Comparison of ENCODE assay signal across 26 mouse cellular contexts in genomic region chr17:85044466-85044865, GRCm38 (mm10). TPM values are rescaled to one million over a fixed set of nuclear protein-coding genes. Genes with fewer than 3 reads are reported as not detected.
A peak's percentile ranks its signal among the peaks of the same experiment; 100 is the strongest.
DNase-seq lines count a peak whose midpoint lies in the region; ATAC-seq and TF ChIP-seq lines count a peak whose summit lies in the region.
"Had no signal": no experiment of that assay in that cellular context is flagged by ENCODE, and none has a peak within 500 bp of the region (broad histone marks: within the 10 kb centered on the region; RNA-seq: fewer than 3 reads in every experiment).

No protein-coding gene starts in this region.

- peak; percentile 83 for DNase-seq in kidney, adult 11 months
- no peak for DNase-seq in testis, postnatal 14 days (ENCODE audit: low spot score)
- DNase-seq in kidney, postnatal 10 days, result peak; percentile 58
- DNase-seq in liver, postnatal 0 days, result no peak
- no peak for DNase-seq in embryo, embryonic 11 days
- DNase-seq in spleen, postnatal 36 days (ENCODE audit: low spot score in 2 of 2), result no peak
- DNase-seq: adrenal gland, postnatal 10 days; cerebellum, adult 11 months; cerebellum, adult 9-11 months; gastrocnemius, postnatal 10 days; heart, postnatal 10 days; lung, adult 18-20 months; lung, postnatal 14 days; right cerebral cortex, postnatal 25 days; thymus, adult 2 months; thymus, postnatal 36 days had no signal

- no peak overlapping the region for H3K4me3 ChIP-seq in kidney, embryonic 14.5 days (ENCODE audit: low read length)
- H3K4me3 ChIP-seq in testis, adult 2 months (ENCODE audit: control insufficient read depth, low read depth, low read length), result peak overlapping the region; percentile 62
- no peak overlapping the region for H3K4me3 ChIP-seq in liver, postnatal 0 days (ENCODE audit: low read depth, low read length)
- H3K4me3 ChIP-seq: erythroblast, embryonic 14.5 days; forebrain, embryonic 13.5 days; heart, embryonic 13.5 days; left cerebral cortex, adult 2 months; limb, embryonic 13.5 days had no signal

- no peaks in the 10 kb centered on the region for H3K9me3 ChIP-seq in kidney, embryonic 14.5 days (ENCODE audit: control insufficient read depth, low read length)
- no peaks in the 10 kb centered on the region for H3K9me3 ChIP-seq in liver, postnatal 0 days (ENCODE audit: low read length)
- H3K9me3 ChIP-seq: forebrain, embryonic 13.5 days; G1E; heart, embryonic 13.5 days; limb, embryonic 13.5 days had no signal

- no peak overlapping the region for H3K9ac ChIP-seq in kidney, embryonic 14.5 days (ENCODE audit: low read depth, low read length)
- no peak overlapping the region for H3K9ac ChIP-seq in liver, postnatal 0 days (replicated peaks)
- H3K9ac ChIP-seq: forebrain, embryonic 13.5 days; heart, embryonic 13.5 days; hindbrain, embryonic 14.5 days; limb, embryonic 13.5 days had no signal

- TF ChIP-seq CTCF in testis, adult 2 months (IDR thresholded peaks at IDR 0.05; ENCODE audit: control insufficient read depth, insufficient read depth, insufficient replicate concordance, low read depth, low read length), result no peak
- TF ChIP-seq CTCF in liver, postnatal 0 days (IDR thresholded peaks at IDR 0.05; ENCODE audit: low read depth), result no peak

- WGBS in kidney, embryonic 14.5 days, result 78% methylated on average over 5 of the region's 5 CpGs
- 67% methylated on average over 5 of the region's 5 CpGs for WGBS in liver, postnatal 0 days (ENCODE audit: insufficient replicate concordance)

- no peaks in the 10 kb centered on the region for H3K27me3 ChIP-seq in kidney, embryonic 14.5 days (ENCODE audit: control insufficient read depth, insufficient read depth, low read length)
- H3K27me3 ChIP-seq in testis, adult 2 months (ENCODE audit: control insufficient read depth, insufficient read depth, low read length), result no peaks in the 10 kb centered on the region
- no peaks in the 10 kb centered on the region for H3K27me3 ChIP-seq in liver, postnatal 0 days (ENCODE audit: insufficient read depth, low read length)
- H3K27me3 ChIP-seq: forebrain, embryonic 13.5 days; heart, embryonic 13.5 days; limb, embryonic 13.5 days had no signal

- H3K27ac ChIP-seq in kidney, embryonic 14.5 days (ENCODE audit: low read depth, low read length), result no peak overlapping the region; the same call in 1 of the 2 replicates
- H3K27ac ChIP-seq in testis, adult 2 months (ENCODE audit: control insufficient read depth, insufficient read depth, low read depth, low read length), result no peak overlapping the region
- H3K27ac ChIP-seq in liver, postnatal 0 days (ENCODE audit: low read depth), result peak overlapping the region; percentile 66
- H3K27ac ChIP-seq: forebrain, embryonic 13.5 days; heart, embryonic 13.5 days; hindbrain, embryonic 14.5 days; left cerebral cortex, adult 2 months; limb, embryonic 13.5 days had no signal

- no peaks in the 10 kb centered on the region for H3K4me1 ChIP-seq in kidney, embryonic 14.5 days (ENCODE audit: control insufficient read depth, insufficient read depth, low read length)
- no peaks in the 10 kb centered on the region for H3K4me1 ChIP-seq in testis, adult 2 months (ENCODE audit: control insufficient read depth, insufficient read depth, low read length)
- H3K4me1 ChIP-seq in liver, postnatal 0 days (ENCODE audit: insufficient read depth), result peaks cover 14% of the 10 kb centered on the region; the same call in 1 of the 2 replicates
- H3K4me1 ChIP-seq: forebrain, embryonic 13.5 days; heart, embryonic 13.5 days; limb, embryonic 13.5 days had no signal

- H3K4me2 ChIP-seq in kidney, embryonic 14.5 days (replicated peaks; ENCODE audit: low read depth, low read length), result no peak overlapping the region
- no peak overlapping the region for H3K4me2 ChIP-seq in liver, postnatal 0 days (ENCODE audit: low read depth, low read length)
- H3K4me2 ChIP-seq: forebrain, embryonic 13.5 days; heart, embryonic 13.5 days; hindbrain, embryonic 14.5 days; limb, embryonic 13.5 days had no signal

- TF ChIP-seq EP300 in liver, postnatal 0 days (IDR thresholded peaks at IDR 0.05; ENCODE audit: low read depth), result 0 out of 2 replicates have a peak, but pooled peaks have one; percentile 15

- ATAC-seq in kidney, embryonic 14.5 days (ENCODE audit: low FRiP score, low TSS enrichment), result no peak
- ATAC-seq in liver, postnatal 0 days, result peak; percentile 89
- ATAC-seq: forebrain, embryonic 13.5 days; midbrain, embryonic 16.5 days had no signal

- H3K36me3 ChIP-seq in kidney, embryonic 14.5 days (ENCODE audit: control insufficient read depth, insufficient read depth, low read length), result no peaks in the 10 kb centered on the region
- H3K36me3 ChIP-seq in testis, adult 2 months (ENCODE audit: control insufficient read depth, insufficient read depth, low read length), result no peaks in the 10 kb centered on the region
- H3K36me3 ChIP-seq in liver, postnatal 0 days (replicated peaks; ENCODE audit: insufficient read depth, low read length), result no peaks in the 10 kb centered on the region
- H3K36me3 ChIP-seq: G1E; heart, embryonic 13.5 days; limb, embryonic 13.5 days had no signal

- TF ChIP-seq POLR2A in testis, adult 2 months (IDR thresholded peaks at IDR 0.05; ENCODE audit: control insufficient read depth, low read depth, low read length), result no peak

RNA-seq across cellular contexts. Expression of gene Slc3a1, which starts 16.3 kb away (rescaled TPM):
- polyA plus RNA-seq in kidney, embryonic 14.5 days (2014; fragmentation: Nextera tagmentation; extraction: Ambion mirVana), result 1.0 and 2.3 TPM in 2 replicates
- 0.42 and 0.77 TPM in 2 replicates for polyA plus RNA-seq in testis, adult 2 months (2012; rRNA removed)
- polyA plus RNA-seq in liver, postnatal 0 days (2015; fragmentation: Nextera tagmentation; extraction: Ambion mirVana), result 7.8 and 8.9 TPM in 2 replicates
- polyA plus RNA-seq: erythroblast, embryonic 14.5 days; G1E had no signal

RNA-seq across cellular contexts. Expression of gene Prepl, which starts 45.6 kb away (rescaled TPM):
- polyA plus RNA-seq in kidney, embryonic 14.5 days (2014; fragmentation: Nextera tagmentation; extraction: Ambion mirVana), result 18.3 and 35.6 TPM in 2 replicates
- polyA plus RNA-seq in testis, adult 2 months (2012; rRNA removed), result 12.1 and 15.2 TPM in 2 replicates
- polyA plus RNA-seq in liver, postnatal 0 days (2015; fragmentation: Nextera tagmentation; extraction: Ambion mirVana), result 4.5 and 4.6 TPM in 2 replicates

RNA-seq across cellular contexts. Expression of gene Camkmt, which starts 45.9 kb away (rescaled TPM):
- polyA plus RNA-seq in kidney, embryonic 14.5 days (2014; fragmentation: Nextera tagmentation; extraction: Ambion mirVana), result 12.5 and 13.1 TPM in 2 replicates
- 4.8 and 4.9 TPM in 2 replicates for polyA plus RNA-seq in testis, adult 2 months (2012; rRNA removed)
- 1.4 and 2.1 TPM in 2 replicates for polyA plus RNA-seq in liver, postnatal 0 days (2015; fragmentation: Nextera tagmentation; extraction: Ambion mirVana)

Comparison
In these comparisons a context has a peak if more than half of its experiments do, and no peak if none do; other contexts are left out.
1. DNase-seq: peak in kidney, adult 11 months (single experiment) and kidney, postnatal 10 days (single experiment); none in testis, postnatal 14 days (single experiment), liver, postnatal 0 days (single experiment), embryo, embryonic 11 days (single experiment) and spleen, postnatal 36 days (0 of 2).